In genomic region chr10:115846930-115847329, GRCm38 (mm10) we compare ENCODE assay signal across 11 mouse cellular contexts. TPM values are rescaled to one million over a fixed set of nuclear protein-coding genes. Genes with fewer than 3 reads are reported as not detected.
DNase-seq lines count a peak whose midpoint lies in the region; ATAC-seq and TF ChIP-seq lines count a peak whose summit lies in the region.
"Had no signal": no experiment of that assay in that cellular context is flagged by ENCODE, and none has a peak within 500 bp of the region (broad histone marks: within the 10 kb centered on the region; RNA-seq: fewer than 3 reads in every experiment).

No protein-coding gene starts in this region.

- H3K4me3 ChIP-seq in gastrocnemius, adult 2 months, result 0 out of 2 replicates have a peak overlapping the region, but pooled peaks have one; percentile 11
- H3K4me3 ChIP-seq in midbrain, embryonic 15.5 days, result no peak overlapping the region
- no peak overlapping the region for H3K4me3 ChIP-seq in midbrain, embryonic 13.5 days (replicated peaks)
- no peak overlapping the region for H3K4me3 ChIP-seq in intestine, postnatal 0 days (ENCODE audit: low read depth, low read length)
- H3K4me3 ChIP-seq: liver, embryonic 15.5 days had no signal

- WGBS in midbrain, embryonic 15.5 days, result 54% methylated on average over 18 of the region's 18 CpGs
- 64% methylated on average over 18 of the region's 18 CpGs for WGBS in midbrain, embryonic 13.5 days
- 39% methylated on average over 18 of the region's 18 CpGs for WGBS in intestine, postnatal 0 days

- no peak overlapping the region for H3K9ac ChIP-seq in midbrain, embryonic 15.5 days
- H3K9ac ChIP-seq in midbrain, embryonic 13.5 days (replicated peaks), result no peak overlapping the region
- no peak overlapping the region for H3K9ac ChIP-seq in intestine, postnatal 0 days (ENCODE audit: low read depth, low read length)
- H3K9ac ChIP-seq: liver, embryonic 15.5 days had no signal

- DNase-seq in gastrocnemius, adult 2 months, result no peak
- DNase-seq in gastrocnemius, postnatal 25 days, result no peak
- DNase-seq in spleen, postnatal 36 days (ENCODE audit: low spot score in 2 of 2), result no peak
- DNase-seq in thymus, postnatal 25 days, result no peak
- DNase-seq in layer of hippocampus, postnatal 10 days (ENCODE audit: low spot score in 2 of 2), result no peak
- DNase-seq: cerebellum, adult 9-10 months had no signal

- H3K4me2 ChIP-seq in midbrain, embryonic 15.5 days, result 0 out of 2 replicates have a peak overlapping the region, but pooled peaks have one; percentile 13
- H3K4me2 ChIP-seq in midbrain, embryonic 13.5 days (replicated peaks), result no peak overlapping the region
- H3K4me2 ChIP-seq in intestine, postnatal 0 days (replicated peaks; ENCODE audit: low read depth), result peak overlapping the region; percentile 31
- H3K4me2 ChIP-seq: liver, embryonic 15.5 days had no signal

- intact Hi-C loops in gastrocnemius, adult 2 months (cut with DNase I), result no loop called here

- no peak for TF ChIP-seq CTCF in gastrocnemius, adult 2 months (IDR thresholded peaks at IDR 0.05)
- TF ChIP-seq CTCF in intestine, postnatal 0 days (IDR thresholded peaks at IDR 0.05; ENCODE audit: low read depth), result no peak

- H3K9me3 ChIP-seq in midbrain, embryonic 15.5 days, result no peaks in the 10 kb centered on the region
- H3K9me3 ChIP-seq in midbrain, embryonic 13.5 days, result no peaks in the 10 kb centered on the region
- no peaks in the 10 kb centered on the region for H3K9me3 ChIP-seq in intestine, postnatal 0 days (ENCODE audit: control insufficient read depth)
- H3K9me3 ChIP-seq: liver, embryonic 15.5 days had no signal

- H3K4me1 ChIP-seq in midbrain, embryonic 15.5 days, result no peaks in the 10 kb centered on the region
- 0 out of 2 replicates have a peak, but pooled peaks cover 4% of the 10 kb centered on the region for H3K4me1 ChIP-seq in midbrain, embryonic 13.5 days (replicated peaks)
- no peaks in the 10 kb centered on the region for H3K4me1 ChIP-seq in intestine, postnatal 0 days (replicated peaks; ENCODE audit: control insufficient read depth, insufficient read depth, low read length)
- H3K4me1 ChIP-seq: liver, embryonic 15.5 days had no signal

- no peak for ATAC-seq in midbrain, embryonic 15.5 days (replicated peaks)
- ATAC-seq in midbrain, embryonic 13.5 days, result no peak
- peak; percentile 76 for ATAC-seq in intestine, postnatal 0 days

- H3K27ac ChIP-seq in gastrocnemius, adult 2 months, result no peak overlapping the region
- no peak overlapping the region for H3K27ac ChIP-seq in midbrain, embryonic 15.5 days
- H3K27ac ChIP-seq in midbrain, embryonic 13.5 days, result no peak overlapping the region
- no peak overlapping the region for H3K27ac ChIP-seq in intestine, postnatal 0 days (ENCODE audit: low read depth, low read length)
- H3K27ac ChIP-seq: liver, embryonic 15.5 days had no signal

- no peaks in the 10 kb centered on the region for H3K36me3 ChIP-seq in midbrain, embryonic 15.5 days (replicated peaks)
- no peaks in the 10 kb centered on the region for H3K36me3 ChIP-seq in midbrain, embryonic 13.5 days
- H3K36me3 ChIP-seq in intestine, postnatal 0 days (ENCODE audit: control insufficient read depth, insufficient read depth), result peaks cover 5% of the 10 kb centered on the region

- H3K27me3 ChIP-seq in midbrain, embryonic 15.5 days (replicated peaks), result no peaks in the 10 kb centered on the region
- no peaks in the 10 kb centered on the region for H3K27me3 ChIP-seq in midbrain, embryonic 13.5 days
- no peaks in the 10 kb centered on the region for H3K27me3 ChIP-seq in intestine, postnatal 0 days (replicated peaks; ENCODE audit: control insufficient read depth, insufficient read depth, low read length)
- H3K27me3 ChIP-seq: liver, embryonic 15.5 days had no signal

RNA-seq across cellular contexts. Expression of gene Tspan8, which starts 30.3 kb away (rescaled TPM):
- total RNA-seq in gastrocnemius, adult 2 months (2021), result 100 to 1,000 TPM in 1 of 2 experiments, 10 to 100 TPM in 1; 73.0 to 109 TPM
- total RNA-seq in gastrocnemius, postnatal 25 days (2021), result 10 to 100 TPM; 60.3 to 61.5 TPM
- polyA plus RNA-seq in midbrain, embryonic 15.5 days (2015; fragmentation: Nextera tagmentation; extraction: Ambion mirVana), result 0.47 and 0.80 TPM in 2 replicates
- polyA plus RNA-seq in midbrain, embryonic 13.5 days (2015; fragmentation: Nextera tagmentation; extraction: Ambion mirVana), result 0.24 and 0.30 TPM in 2 replicates
- polyA plus RNA-seq in intestine, postnatal 0 days (2015; fragmentation: Nextera tagmentation; extraction: Ambion mirVana), result 204 and 208 TPM in 2 replicates
- total RNA-seq in layer of hippocampus, postnatal 10 days (2021), result under 1 TPM; 0.62 to 0.69 TPM
- total RNA-seq: granulocyte monocyte progenitor cell, adult 5-6 weeks had no signal

Comparison
In these comparisons a context has a peak if more than half of its experiments do, and no peak if none do; other contexts are left out.
1. RNA of gene Tspan8, which starts 30.3 kb away (total RNA-seq): 73.0 to 109 TPM in gastrocnemius, adult 2 months and 60.3 to 61.5 TPM in gastrocnemius, postnatal 25 days; 0.62 to 0.69 TPM in layer of hippocampus, postnatal 10 days; every median in the first group is over 10 times any median in the second.